Mouse (Mus musculus) macrophage (primary cell): ENCODE results near the gene Os9. TPM values are rescaled to one million over a fixed set of nuclear protein-coding genes. Genes with fewer than 3 reads are reported as not detected.
"Not testable (repeated sequence)": the region's sequence is repeated elsewhere in the genome, so short reads cannot be mapped to it uniquely, and the experiment has no call there.

Source experiments
- H3K27ac ChIP-seq: fragments of 350-480 bp; formaldehyde crosslinking; 2 replicates; pipeline ENCODE4 v1.9.0; 2021
- H3K36me3 ChIP-seq: fragments of 350-480 bp; formaldehyde crosslinking; 2 replicates; pipeline ENCODE4 v1.9.0; 2021; ENCODE audit errors: inconsistent target
- H3K4me3 ChIP-seq: fragments of 350-480 bp; formaldehyde crosslinking; 2 replicates; pipeline ENCODE4 v1.9.0; 2021; ENCODE audit errors: inconsistent target
- H3K79me2 ChIP-seq: fragments of 350-480 bp; formaldehyde crosslinking; 2 replicates; pipeline ENCODE4 v1.9.0; 2021; ENCODE audit errors: inconsistent target
- WGBS: methylation state at CpG from one replicate; pipeline ENCODE4 v1.1.7; 2026; ENCODE audit warnings: inconsistent platforms; ENCODE audit not compliant: missing documents; 5-methylcytosine and 5-hydroxymethylcytosine counted together
- polyA plus RNA-seq: library from polyadenylated mRNA; stranded (reverse); fragments of 250-400 nt; gene quantifications from 3 replicates; pipeline ENCODE4 v1.2.4, GENCODE M21; 2018; ENCODE audit warnings: inconsistent platforms

Gene Os9
- polyA plus RNA-seq, 1 experiment from 2014 or later = 355 TPM

- Histone ChIP-seq H3K36me3 (no peaks in the 10 kb centered on the region), H3K4me3 (peak overlapping the region; percentile 0; the same call in 1 of the 2 replicates), H3K79me2 (no peaks in the 10 kb centered on the region; the same call in 1 of the 2 replicates), H3K27ac (no peak overlapping the region)
- WGBS = 3% methylated on average over 8 of the region's 8 CpGs
Observed at GRCm38 (mm10) chr10:127075651-127076050, 45.3 kb downstream of the Os9 start.

- 16% methylated on average over 9 of the region's 9 CpGs for WGBS
- no peak within 1 kb of the TSS for H3K27ac ChIP-seq
Observed at GRCm38 (mm10) chr10:127075080-127075479, 45.9 kb downstream of the Os9 start, which contains the start of gene Agap2. Gene Agap2, plus strand, starts transcription at chr10:127075284.

GRCm38 (mm10) chr10:127073981-127074380, 47.0 kb downstream of the Os9 start:
- Histone ChIP-seq H3K27ac (no peak overlapping the region), H3K36me3 (no peaks in the 10 kb centered on the region), H3K4me3 (no peak overlapping the region), H3K79me2 (peaks cover 11% of the 10 kb centered on the region)
- WGBS = 100% methylated on average over 1 of the region's 1 CpGs

More at GRCm38 (mm10) chr10:127075080-127075479, 45.9 kb downstream of the Os9 start, which contains the start of gene Agap2:
- H3K36me3 ChIP-seq = no peaks in the 10 kb centered on the region
- H3K79me2 ChIP-seq = peaks cover under 1% of the 10 kb centered on the region; the same call in 1 of the 2 replicates
- H3K4me3 ChIP-seq = peak within 1 kb of the TSS; percentile 0; the same call in 1 of the 2 replicates

GRCm38 (mm10) chr10:127072969-127073368, 48.0 kb downstream of the Os9 start:
- H3K27ac ChIP-seq, H3K4me3 ChIP-seq, H3K36me3 ChIP-seq: not testable (repeated sequence)
- no CpG with 5 or more reads among the region's 2 CpGs for WGBS
- peaks cover 14% of the 10 kb centered on the region for H3K79me2 ChIP-seq

- H3K4me3 ChIP-seq, H3K27ac ChIP-seq, H3K36me3 ChIP-seq: not testable (repeated sequence)
- peaks cover 14% of the 10 kb centered on the region for H3K79me2 ChIP-seq
- 56% methylated on average over 1 of the region's 4 CpGs for WGBS
Observed at GRCm38 (mm10) chr10:127072270-127072669, 48.7 kb downstream of the Os9 start.

GRCm38 (mm10) chr10:127071203-127071602, 49.7 kb downstream of the Os9 start:
- WGBS = 61% methylated on average over 9 of the region's 9 CpGs
- H3K36me3 ChIP-seq = peaks cover 19% of the 10 kb centered on the region
- peak overlapping the region; percentile 95 for H3K4me3 ChIP-seq
- H3K27ac ChIP-seq = no peak overlapping the region
- peaks cover 19% of the 10 kb centered on the region for H3K79me2 ChIP-seq

GRCm38 (mm10) chr10:127070190-127071121, 50.5 kb downstream of the Os9 start, which contains the start of gene Tspan31:
Gene Tspan31, minus strand, starts transcription at chr10:127070264.
- 1% methylated on average over 36 of the region's 36 CpGs for WGBS
- Histone ChIP-seq H3K27ac (peak within 1 kb of the TSS; percentile 82), H3K79me2 (peaks cover 26% of the 10 kb centered on the region), H3K36me3 (peaks cover 27% of the 10 kb centered on the region), H3K4me3 (peak within 1 kb of the TSS; percentile 95)

- peaks cover 34% of the 10 kb centered on the region for H3K36me3 ChIP-seq
- peak overlapping the region; percentile 82 for H3K27ac ChIP-seq
- peak overlapping the region; percentile 95 for H3K4me3 ChIP-seq
- peaks cover 35% of the 10 kb centered on the region for H3K79me2 ChIP-seq
- WGBS = 15% methylated on average over 30 of the region's 30 CpGs
Observed at GRCm38 (mm10) chr10:127069281-127070189, 51.4 kb downstream of the Os9 start.

GRCm38 (mm10) chr10:127068360-127069038, 52.4 kb downstream of the Os9 start:
- Histone ChIP-seq H3K27ac (no peak overlapping the region), H3K79me2 (peaks cover 46% of the 10 kb centered on the region), H3K36me3 (peaks cover 34% of the 10 kb centered on the region), H3K4me3 (no peak overlapping the region)
- WGBS = 31% methylated on average over 9 of the region's 9 CpGs

- 92% methylated on average over 14 of the region's 14 CpGs for WGBS
- peaks cover 46% of the 10 kb centered on the region for H3K79me2 ChIP-seq
- H3K27ac ChIP-seq = no peak overlapping the region
- no peak overlapping the region for H3K4me3 ChIP-seq
- H3K36me3 ChIP-seq = peaks cover 34% of the 10 kb centered on the region
Observed at GRCm38 (mm10) chr10:127066519-127067018, 54.4 kb downstream of the Os9 start.

GRCm38 (mm10) chr10:127065981-127066380, 55.0 kb downstream of the Os9 start:
- Histone ChIP-seq H3K36me3 (peaks cover 34% of the 10 kb centered on the region), H3K27ac (no peak overlapping the region)
- 89% methylated on average over 7 of the region's 9 CpGs for WGBS

GRCm38 (mm10) chr10:127063913-127064870, 56.7 kb downstream of the Os9 start:
- Histone ChIP-seq H3K36me3 (peaks cover 34% of the 10 kb centered on the region), H3K79me2 (peaks cover 37% of the 10 kb centered on the region), H3K27ac (peak overlapping the region; percentile 87), H3K4me3 (peak overlapping the region; percentile 69)
- 8% methylated on average over 37 of the region's 37 CpGs for WGBS

More at GRCm38 (mm10) chr10:127065981-127066380, 55.0 kb downstream of the Os9 start:
- peaks cover 46% of the 10 kb centered on the region for H3K79me2 ChIP-seq
- H3K4me3 ChIP-seq = no peak overlapping the region
